Mouse (Mus musculus) adrenal gland, adult (tissue): ENCODE results near the gene Myo1c.
"Not testable (repeated sequence)": the region's sequence is repeated elsewhere in the genome, so short reads cannot be mapped to it uniquely, and the experiment has no call there.

Experiments used
- DNase-seq, 2 experiments: peaks; one replicate each; pipeline ENCODE4 v3.0.0; 2022 to 2023; ENCODE audit warnings: low spot score in 1 of 2; ENCODE audit not compliant: inconsistent age in 2 of 2

The Myo1c gene

DNA sequence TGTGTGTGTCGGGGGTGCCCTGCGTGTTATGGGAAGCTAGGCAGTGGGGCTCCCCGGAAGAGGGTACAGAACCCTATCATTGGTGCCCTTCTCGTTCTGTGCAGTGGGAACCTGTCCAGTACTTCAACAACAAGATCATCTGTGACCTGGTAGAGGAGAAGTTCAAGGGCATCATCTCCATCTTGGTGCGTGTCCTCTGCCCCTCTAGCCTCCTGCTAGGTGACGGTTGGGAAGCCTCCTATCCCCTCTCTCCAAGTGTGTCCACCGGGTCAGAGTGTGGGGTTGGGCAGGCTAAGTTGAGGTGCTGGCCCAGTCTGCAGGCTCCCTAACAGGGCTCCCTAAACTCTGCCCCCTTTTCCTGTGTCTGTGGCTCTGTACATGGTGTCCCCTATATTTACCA is 11.8 kb downstream of the Myo1c start:
- DNase-seq: no peak

- DNase-seq: no peak
Observed at GRCm38 (mm10) chr11:75666296-75666695, 16.0 kb downstream of the Myo1c start.

DNA sequence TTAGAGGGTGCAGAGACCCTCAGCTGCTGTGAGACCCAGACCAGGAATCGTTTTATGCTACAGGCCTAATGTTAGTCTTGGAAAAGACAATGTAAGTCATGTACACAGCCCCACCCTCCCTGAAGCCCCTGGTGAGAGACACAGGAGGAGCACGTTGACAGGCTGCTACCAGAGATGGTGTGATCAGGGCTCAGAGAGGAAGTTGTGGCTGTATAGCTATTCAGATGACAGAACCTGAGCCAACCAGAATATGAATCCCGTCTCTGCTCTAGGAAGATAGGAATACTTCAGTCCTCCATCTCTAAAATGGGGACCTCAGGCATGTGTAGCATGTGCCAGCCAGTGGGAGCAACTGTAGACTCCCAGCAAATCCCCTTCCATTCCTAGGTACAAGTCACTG is 18.3 kb downstream of the Myo1c start:
- no peak for DNase-seq

- no peak for DNase-seq
Observed at GRCm38 (mm10) chr11:75669176-75669852, 19.0 kb downstream of the Myo1c start.

DNA sequence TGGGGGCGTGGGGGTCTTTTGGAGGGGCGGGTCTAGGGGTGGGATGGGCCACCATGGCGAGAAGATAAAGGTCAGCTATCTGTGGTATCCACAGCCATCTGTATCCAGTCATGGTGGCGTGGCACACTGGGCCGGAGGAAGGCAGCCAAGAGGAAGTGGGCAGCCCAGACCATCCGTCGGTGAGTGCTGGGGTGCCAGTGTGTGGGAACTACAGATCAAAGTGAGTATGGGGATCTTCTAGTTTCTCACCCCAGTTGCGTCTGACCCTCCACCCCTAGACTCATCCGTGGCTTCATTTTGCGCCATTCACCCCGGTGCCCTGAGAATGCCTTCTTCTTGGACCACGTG is 19.5 kb downstream of the Myo1c start:
- DNase-seq: no peak

DNA sequence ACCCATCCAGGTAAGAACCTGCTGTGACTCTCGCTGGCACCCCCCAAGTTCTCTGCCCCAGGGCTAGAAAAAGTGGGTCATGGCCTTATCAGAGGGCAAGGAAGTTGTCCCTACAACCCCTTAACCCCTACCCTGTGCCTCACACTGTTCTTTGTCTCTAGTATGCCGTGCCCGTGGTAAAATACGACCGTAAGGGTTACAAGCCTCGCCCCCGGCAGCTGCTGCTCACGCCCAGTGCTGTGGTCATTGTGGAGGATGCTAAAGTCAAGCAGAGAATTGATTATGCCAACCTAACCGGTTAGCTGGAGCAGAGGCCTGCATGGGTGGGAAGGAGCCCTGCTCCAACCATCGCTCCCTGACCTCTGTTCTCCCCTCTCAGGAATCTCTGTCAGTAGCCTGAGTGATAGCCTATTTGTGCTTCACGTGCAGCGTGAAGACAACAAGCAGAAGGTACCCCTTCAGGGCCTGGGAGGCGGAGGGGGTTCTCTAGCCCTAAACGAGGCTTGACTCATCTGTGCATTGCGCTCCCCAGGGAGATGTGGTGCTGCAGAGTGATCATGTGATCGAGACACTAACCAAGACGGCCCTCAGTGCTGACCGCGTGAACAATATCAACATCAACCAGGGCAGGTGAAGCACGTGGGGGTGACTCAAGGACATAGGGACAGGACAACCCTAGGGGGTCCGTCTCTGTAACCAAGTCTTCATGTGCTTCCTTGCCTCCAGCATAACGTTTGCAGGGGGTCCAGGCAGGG is 21.3 kb downstream of the Myo1c start:
- DNase-seq: no peak

DNA sequence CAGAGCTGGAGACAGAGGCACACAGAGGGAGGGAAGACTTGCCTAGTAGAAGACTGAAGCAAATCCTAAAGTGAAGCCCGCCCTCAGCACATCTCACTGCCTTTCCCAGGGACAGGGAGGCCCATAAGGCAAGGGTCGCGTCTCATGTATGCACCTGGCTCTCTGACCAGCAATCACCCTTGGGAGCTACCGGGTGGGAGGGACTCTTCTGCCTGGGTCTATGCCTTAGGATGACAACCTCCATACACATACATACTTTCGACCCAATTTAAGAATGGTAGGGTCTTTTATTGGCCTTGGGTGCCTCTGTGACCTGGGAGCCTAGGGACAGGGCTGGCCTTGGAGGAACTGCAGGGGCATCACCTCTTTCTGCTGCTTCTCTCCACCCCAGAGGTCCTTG is 23.1 kb downstream of the Myo1c start:
- DNase-seq: no peak

- DNase-seq: no peak
Observed at GRCm38 (mm10) chr11:75674875-75675274, 24.6 kb downstream of the Myo1c start.

- DNase-seq: peak; percentile 46 to 79
Observed at GRCm38 (mm10) chr11:75677881-75678746, 27.8 kb downstream of the Myo1c start.

DNA sequence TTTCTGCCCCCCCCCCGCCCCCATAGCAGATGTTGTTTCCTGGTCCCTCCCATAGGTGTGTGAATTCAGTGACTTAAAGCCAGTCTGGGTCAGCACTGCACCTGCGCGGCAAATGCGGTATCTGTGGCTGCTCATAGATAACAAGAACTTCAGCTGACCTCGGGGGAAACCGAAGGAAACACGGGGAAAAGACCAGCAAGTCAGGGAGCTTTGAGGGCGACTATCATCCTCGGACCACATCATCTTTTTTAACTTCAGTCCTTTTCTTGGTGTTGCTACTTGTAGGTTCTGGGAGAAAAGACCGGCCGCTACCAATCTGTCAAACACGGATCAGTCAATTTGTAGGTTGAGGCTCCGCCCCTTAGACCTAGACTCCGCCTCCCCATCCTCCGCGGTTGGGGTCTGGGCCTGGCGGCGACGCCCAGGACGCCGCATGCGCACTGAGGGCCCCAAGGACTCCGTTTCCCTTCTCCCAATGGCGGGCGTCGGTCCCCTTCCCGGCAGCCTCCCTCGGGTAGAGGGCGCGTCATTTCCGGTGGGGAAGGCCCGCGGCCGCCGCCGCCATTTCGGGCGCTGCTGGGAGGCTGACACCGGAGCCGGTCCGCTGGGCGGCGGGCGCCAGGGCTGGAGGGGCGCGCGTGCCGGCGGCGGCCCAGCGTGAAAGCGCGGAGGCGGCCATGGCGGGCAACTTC is 28.6 kb downstream of the Myo1c start, which contains the start of gene Crk:
Gene Crk (plus strand): TSS at position 513 of the 692 bp plus-strand sequence.
- peak; percentile 99 for DNase-seq

DNA sequence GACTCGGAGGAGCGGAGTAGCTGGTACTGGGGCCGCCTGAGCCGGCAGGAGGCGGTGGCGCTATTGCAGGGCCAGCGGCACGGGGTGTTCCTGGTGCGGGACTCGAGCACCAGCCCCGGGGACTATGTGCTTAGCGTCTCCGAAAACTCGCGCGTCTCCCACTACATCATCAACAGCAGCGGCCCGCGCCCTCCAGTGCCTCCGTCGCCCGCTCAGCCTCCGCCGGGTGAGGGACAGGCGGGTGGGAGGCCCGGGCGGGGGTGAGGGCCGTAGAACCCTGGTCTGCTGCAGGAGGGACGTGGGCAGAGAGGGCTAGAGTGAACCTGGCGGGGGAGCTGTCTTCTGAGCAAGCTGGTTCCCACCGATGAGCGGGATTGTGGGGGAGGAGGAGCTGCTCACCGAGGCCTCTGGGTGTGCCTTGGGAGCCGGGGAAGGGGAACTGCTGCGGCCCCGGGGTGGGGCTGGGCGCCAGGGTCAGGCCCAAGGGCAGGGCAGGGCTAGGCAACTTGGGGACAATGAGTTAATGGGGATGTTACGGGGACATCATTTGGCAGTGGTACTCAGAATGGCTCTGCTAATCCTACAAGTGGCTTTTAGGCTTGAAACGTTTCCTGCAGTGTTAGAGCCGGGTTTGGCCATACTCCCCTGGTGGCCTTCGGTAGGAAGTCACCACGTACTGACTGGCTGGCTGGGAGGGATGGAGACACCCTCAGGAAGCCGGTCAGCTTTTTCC is 29.3 kb downstream of the Myo1c start:
- DNase-seq: peak; percentile 77 to 93

DNA sequence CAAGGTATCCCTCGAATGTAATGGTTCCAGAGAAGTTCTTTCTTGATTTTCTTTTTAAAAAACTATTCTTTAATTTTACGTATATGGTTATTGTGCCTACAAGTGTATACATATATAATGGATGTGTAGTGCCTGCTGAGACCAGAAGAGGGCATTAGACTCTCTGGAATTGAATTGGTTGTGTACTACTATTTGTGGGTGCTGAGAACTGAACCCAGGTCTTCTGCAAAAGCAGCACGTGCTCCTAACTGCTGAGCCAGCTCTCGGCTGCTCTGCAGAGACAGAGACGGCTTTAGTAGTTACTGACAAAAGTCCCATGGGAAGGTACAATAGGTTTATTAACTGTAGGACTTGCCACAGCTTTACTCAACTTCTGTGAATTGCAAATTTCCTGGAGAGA is 34.2 kb downstream of the Myo1c start:
- DNase-seq: no peak

DNA sequence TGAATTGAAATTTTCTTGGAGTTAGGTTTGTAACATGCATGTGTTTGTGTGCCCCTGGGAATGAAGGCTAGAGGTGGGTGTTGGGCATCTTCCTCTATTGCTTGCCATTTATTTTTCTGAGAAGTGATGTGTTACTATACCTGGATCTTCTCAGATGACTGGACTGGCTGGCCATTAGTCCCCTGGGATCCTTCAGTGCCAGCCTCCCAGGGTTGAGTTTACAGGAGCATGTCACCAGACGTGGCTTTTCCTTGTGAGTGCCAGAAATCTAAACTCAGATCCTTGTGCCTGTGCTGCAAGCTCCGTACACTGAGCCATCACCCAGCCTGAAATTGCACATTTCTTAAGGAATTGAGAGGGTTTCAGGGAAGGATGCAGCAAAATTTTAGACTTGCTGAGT is 34.7 kb downstream of the Myo1c start:
- DNase-seq: no peak

DNA sequence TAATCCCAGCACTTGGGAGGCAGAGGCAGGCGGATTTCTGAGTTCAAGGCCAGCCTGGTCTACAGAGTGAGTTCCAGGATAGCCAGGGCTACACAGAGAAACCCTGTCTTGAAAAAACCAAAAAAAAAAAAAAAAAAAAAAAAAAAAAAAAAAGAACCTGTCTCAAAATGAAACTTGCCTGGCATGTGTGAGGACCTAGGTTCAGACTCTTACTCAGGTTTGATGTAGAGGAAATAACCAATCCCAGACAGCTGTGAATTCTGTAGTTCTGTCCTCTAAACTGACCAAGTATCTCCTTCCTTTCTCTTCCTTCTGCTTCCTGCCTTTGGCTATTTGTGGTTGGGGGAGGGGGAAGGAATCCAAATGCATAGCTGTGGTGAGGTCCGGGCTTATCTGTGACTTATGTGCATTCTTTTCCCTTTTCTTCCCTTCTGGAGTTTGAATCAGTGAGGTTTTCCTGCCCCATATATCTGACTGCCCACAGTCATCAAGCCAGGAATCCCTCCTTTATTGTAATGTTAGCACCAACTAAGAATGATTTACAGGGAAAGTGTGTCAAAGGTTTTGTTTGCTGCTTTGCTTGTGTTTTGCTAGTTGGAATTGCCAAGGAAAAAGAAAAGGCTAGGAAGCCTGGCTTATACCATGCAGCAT is 37.2 kb downstream of the Myo1c start:
- no peak for DNase-seq

DNA sequence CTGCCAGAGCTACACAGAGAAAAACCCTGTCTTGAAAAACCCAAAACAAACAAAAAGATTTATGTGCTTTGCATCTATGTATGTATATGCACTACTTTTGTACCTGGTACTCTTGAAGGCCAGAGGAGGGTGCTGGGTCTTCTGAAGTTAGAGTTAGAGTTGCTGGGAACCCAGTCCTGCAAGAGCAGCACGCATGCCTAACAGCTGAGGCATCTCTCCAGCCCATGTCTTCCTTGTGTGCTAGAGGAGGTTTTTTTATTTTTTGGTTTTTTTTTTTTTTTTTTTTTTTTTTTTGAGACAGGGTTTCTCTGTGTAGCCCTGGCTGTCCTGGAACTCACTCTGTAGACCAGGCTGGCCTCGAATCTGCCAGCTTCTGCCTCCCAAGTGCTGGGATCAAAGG is 37.8 kb downstream of the Myo1c start:
- no peak for DNase-seq

DNA sequence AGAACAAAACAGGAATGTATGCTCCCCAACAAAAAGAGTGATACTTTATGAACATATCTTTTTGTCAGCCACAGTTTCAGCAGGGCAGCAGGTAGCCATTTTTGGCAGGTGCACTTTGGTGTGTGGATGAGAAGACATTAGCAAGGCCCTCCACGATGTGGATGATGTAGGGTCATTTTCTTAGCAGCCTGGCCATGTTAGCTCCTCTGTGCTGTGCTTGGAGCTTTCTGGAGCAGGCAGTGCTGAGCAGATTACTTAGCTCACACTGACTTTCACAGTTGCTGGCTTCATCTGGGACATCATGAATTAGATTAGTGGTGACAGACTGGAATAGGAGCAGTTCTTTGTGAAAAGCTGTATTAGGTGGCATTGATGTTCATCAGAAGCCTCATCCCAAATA is 39.7 kb downstream of the Myo1c start:
- DNase-seq: no peak

DNA sequence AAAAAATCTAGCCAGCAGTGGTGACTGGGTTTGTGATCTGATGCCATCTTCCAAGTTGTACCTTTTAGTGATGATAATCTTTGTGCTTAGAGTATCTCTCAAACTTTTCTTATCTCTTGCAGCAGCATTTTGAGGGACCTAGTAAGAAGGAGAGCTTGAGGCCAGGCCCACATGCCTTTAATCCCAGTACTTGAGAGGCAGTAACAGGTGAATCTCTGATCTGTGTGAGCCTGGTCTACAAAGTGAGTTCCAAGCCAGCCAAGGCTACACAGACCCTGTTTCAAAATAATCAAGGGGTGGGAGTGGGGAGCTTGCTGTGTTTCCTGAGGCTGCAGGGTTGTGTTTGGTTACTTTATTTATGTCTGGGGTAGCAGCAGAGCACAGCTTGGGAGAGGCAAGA is 40.7 kb downstream of the Myo1c start:
- no peak for DNase-seq

DNA sequence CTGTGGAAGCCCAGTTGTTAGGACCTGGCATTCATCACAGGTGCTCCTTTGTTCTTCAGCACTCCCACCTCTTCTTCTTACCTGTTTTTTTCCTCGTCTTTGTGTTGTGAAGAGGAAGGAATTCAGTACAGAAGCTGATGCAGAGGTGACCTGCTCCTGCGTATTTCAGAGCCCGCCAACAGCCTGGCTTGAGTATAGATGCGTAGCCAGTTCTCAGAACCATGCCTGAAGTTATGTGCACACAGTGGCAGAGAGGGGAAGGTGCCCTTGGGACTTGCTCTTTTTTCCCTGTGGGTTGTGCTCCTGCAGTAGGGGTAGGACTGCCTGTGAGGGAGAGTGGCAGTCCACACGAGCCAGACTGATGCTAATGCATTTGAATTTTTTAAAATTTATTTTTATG is 43.3 kb downstream of the Myo1c start:
- no peak for DNase-seq

- not testable (repeated sequence) for DNase-seq
Observed at GRCm38 (mm10) chr11:75697464-75697863, 47.2 kb downstream of the Myo1c start.

GRCm38 (mm10) chr11:75700557-75700956 is 50.3 kb downstream of the Myo1c start:
- no peak for DNase-seq
